Mouse (Mus musculus) lung, postnatal 0 days (tissue): ENCODE data around the gene Tab1.

ENCODE experiments used
- CTCF ChIP-seq: IDR thresholded peaks from 2 replicates; pipeline ENCODE4 v1.5.1; 2016; ENCODE audit warnings: antibody characterized with exemption, mild to moderate bottlenecking
- EP300 ChIP-seq: IDR thresholded peaks from 2 replicates; pipeline ENCODE4 v1.6.1; 2016; ENCODE audit warnings: antibody characterized with exemption, mild to moderate bottlenecking, control low read depth

DNA sequence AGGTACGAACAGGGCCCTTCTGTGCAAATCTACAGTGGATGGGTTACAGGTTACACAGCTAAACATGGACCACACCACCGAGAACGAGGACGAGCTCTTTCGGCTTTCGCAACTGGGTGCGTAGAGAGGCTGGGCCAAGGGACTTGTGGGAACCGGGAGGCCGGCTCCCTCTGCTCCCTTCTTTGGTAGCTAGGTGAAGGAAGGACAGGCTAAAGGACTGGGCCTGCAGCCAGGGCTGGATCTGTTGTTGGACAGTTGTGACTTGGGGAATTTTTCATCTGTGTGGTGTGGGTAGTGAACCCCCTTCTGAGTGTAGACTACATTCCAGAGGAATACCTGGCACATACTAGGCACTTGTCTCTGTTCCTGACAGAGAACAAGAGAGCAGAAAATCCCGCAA, 19.7 kb downstream of the Tab1 start:
- TF ChIP-seq CTCF (no peak), EP300 (no peak)
